Mouse (Mus musculus) layer of hippocampus, adult 18-20 months (tissue): Measurements from ENCODE around the gene Hdac5. TPM values are rescaled to one million over a fixed set of nuclear protein-coding genes. Genes with fewer than 3 reads are reported as not detected.

ENCODE experiments used
- DNase-seq, 2 experiments: peaks; one replicate each; pipeline ENCODE4 v3.0.0; 2022; ENCODE audit warnings: low spot score in 2 of 2
- long read RNA-seq: library from polyadenylated mRNA; stranded (forward); transcript quantifications from one replicate; pipeline ENCODE4 v2.0.0, GENCODE M21; 2021
- total RNA-seq, 2 experiments: library from RNA; stranded (reverse); gene quantifications; 2 replicates each; pipeline ENCODE4 v1.2.3; 2021

Hdac5 gene
- 100 to 1,000 TPM; 258 to 266 TPM for total RNA-seq
- long read RNA-seq, transcript Hdac5-204 (27 exons, 3,788 nt) = major isoform, 12 of 122 reads
- long read RNA-seq, transcript Hdac5-205 (28 exons, 3,872 nt) = minor isoform, 6 of 122 reads
- long read RNA-seq, partial matches to known transcripts = 25 of 122 reads
- long read RNA-seq, other reads (novel, unspliced or antisense) = 78 of 122 reads

- DNase-seq = peak; percentile 96 to 99
These were observed at the start of gene Hdac5 for GRCm38 (mm10) chr11:102230006-102230741. Gene Hdac5, minus strand, starts transcription at chr11:102230166.

GRCm38 (mm10) chr11:102279595-102279994 is 49.6 kb upstream of the Hdac5 start:
- no peak for DNase-seq

GRCm38 (mm10) chr11:102277754-102278153 is 47.8 kb upstream of the Hdac5 start:
- no peak for DNase-seq

GRCm38 (mm10) chr11:102276411-102276915 is 46.5 kb upstream of the Hdac5 start:
- no peak for DNase-seq

- DNase-seq = no peak
These were observed 38.7 kb upstream of the Hdac5 start, which contains the start of gene Asb16 for GRCm38 (mm10) chr11:102268520-102269244. Gene Asb16, plus strand, starts transcription at chr11:102268743.

GRCm38 (mm10) chr11:102267480-102267879 is 37.5 kb upstream of the Hdac5 start:
- peak; percentile 50 to 81 for DNase-seq

DNA sequence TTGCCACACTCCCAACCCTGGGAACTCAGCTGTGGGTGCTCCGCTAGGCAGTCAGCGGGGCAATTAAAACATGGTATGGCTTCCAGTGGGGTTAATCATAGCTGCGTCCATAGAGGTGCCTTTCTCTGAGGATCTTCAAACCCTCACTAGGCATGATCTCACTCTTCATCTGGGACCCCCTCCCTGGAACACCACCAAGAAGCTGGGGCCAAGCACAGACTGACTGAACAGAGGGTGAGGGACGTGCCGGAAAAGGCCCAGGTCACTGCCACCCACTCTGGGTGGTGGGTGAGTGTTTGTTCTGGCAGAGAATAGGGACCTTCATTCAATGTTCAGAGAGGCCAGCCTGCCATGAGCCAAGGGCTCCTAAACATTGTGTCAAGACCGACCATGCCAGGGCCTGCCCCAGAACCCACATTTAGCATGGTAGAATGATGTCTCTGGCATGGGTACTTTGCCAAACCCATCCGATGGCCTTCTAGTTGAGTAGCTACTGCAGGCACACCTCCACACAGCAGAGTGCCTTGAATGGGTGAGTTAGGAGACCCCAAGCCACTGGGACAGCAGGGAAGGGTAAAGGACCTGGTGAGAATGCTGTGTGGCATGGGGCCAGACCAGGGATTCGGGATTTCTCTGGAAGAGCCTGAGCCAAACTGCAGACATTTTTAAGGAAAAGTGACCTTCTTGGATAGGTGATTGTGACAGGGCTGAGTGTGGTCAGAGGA is 36.8 kb upstream of the Hdac5 start:
- DNase-seq = no peak

DNA sequence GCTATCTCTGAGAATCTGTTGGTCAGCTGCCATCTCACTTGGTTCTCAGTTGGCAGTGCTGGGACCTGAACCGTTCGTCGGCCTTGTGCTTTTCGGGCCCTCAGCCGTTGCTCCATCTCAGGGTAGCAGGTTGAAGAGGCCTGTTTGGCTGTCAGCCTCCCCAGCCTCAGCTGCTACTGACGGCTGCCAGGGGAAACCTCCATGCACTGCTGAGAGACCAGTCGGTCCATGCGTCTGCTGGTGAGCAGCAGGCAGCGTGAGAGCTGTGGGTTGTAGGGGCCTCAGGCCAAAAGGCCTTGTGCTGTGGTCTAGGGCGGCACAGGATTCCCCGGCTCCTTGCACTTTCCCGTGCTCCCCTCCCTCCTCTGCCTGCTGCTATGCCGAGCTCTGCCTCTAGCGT is 35.9 kb upstream of the Hdac5 start:
- no peak for DNase-seq

GRCm38 (mm10) chr11:102263211-102263610 is 33.2 kb upstream of the Hdac5 start:
- no peak for DNase-seq

GRCm38 (mm10) chr11:102258521-102258920 is 28.6 kb upstream of the Hdac5 start:
- no peak for DNase-seq

DNA sequence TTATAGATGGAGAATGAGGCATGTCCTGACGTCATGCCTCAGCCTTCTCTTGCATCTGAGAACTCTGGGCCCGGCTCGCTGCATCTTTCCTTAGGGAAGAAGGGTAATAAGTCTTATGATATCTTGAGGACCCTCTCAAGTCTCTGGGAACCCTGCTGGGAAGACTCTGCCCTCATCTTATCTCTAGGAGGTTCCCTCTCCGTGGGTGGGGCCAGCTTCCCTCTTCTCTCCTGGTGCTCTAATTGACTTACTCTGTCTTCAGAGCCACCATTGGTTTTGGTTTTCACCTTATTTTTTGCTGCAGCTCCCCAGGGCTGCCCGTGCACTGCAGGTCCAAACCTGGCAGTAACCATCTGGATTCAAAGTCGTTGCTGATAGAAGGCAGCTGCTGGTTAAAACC is 28.1 kb upstream of the Hdac5 start:
- DNase-seq = no peak

- DNase-seq = peak in 1 of 2 experiments; percentile 20
These were observed 27.5 kb upstream of the Hdac5 start for GRCm38 (mm10) chr11:102257514-102257913.

- no peak for DNase-seq
These were observed 19.6 kb upstream of the Hdac5 start for GRCm38 (mm10) chr11:102249351-102250090.

DNA sequence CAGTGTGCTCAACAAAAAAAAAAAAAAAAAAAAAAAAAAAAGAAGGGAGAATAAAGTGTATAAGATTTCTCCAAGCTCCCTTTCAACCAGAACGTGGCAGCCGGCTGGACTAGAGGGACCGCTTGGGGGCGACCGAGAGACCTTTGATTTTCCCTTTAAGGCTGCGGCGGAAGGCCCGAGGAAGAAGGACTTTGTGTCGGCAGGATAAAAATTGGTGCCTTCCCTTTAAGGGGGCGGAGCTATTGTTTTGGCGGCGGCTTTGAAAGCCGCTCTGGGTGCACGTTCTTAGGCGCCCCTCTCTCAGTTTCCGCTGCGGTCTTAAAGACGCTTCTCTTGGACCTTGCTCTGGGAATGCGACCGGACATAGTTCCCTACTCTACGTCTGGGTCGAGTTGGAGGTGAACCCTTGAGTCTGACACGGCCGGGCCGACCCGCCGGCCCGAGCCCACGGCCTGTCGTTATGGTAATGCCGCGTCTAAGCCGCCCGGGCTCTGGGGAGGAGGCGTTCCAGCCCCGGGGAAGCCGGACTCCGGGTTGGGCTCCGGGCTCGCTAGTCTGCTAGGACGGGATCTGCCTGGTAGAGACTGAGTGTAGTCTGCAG is 18.8 kb upstream of the Hdac5 start, which contains the start of gene BC030867:
Gene BC030867, plus strand, starts transcription at position 253 of the 601 bp plus-strand sequence.
- DNase-seq = peak; percentile 79 to 96

GRCm38 (mm10) chr11:102246871-102247270 is 16.9 kb upstream of the Hdac5 start:
- no peak for DNase-seq

DNA sequence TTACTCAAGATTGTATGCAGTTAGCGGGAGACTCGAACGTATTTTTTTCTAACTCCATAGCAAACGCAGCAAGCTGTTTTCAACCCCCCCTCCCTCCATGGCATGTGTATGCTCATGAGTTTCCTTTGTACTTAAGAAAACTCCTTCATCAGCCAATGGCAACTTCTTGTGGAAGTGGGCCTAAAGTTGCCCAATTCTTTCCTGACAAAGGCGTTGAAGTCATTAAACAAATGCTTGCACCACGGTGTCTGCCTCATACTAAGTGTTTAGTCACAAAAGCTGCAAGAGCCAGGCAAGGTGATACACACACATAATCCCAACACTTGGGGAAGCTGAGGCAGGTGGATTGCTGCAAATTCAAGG is 16.3 kb upstream of the Hdac5 start:
- no peak for DNase-seq

- DNase-seq = no peak
These were observed 15.8 kb upstream of the Hdac5 start for GRCm38 (mm10) chr11:102245581-102246272.

DNA sequence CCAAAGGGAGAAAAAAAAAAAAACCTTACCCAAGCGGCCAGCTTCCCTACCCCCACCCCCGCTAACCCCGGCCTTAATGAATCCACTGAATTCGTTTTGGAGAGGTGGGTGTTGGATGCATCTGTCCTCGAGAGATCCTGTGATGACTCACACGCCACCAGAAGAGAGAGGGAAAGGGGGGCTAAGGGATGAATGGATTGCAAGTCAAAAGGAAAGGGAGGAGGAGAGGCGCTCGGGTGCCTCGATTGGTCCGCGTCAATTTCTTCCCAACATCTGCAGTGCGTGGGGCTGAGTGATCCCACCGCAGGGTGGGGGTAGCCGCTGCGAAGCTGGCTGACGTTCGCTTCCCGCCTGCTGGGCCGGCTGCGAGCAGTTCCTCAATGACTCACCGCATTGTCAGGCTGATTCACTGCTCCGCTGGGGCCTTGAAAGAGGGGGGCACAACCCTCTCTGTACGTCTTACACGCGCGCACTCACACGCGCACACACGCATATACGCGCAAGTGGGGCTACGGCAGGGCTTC is 15.0 kb upstream of the Hdac5 start:
- peak; percentile 78 to 83 for DNase-seq

DNA sequence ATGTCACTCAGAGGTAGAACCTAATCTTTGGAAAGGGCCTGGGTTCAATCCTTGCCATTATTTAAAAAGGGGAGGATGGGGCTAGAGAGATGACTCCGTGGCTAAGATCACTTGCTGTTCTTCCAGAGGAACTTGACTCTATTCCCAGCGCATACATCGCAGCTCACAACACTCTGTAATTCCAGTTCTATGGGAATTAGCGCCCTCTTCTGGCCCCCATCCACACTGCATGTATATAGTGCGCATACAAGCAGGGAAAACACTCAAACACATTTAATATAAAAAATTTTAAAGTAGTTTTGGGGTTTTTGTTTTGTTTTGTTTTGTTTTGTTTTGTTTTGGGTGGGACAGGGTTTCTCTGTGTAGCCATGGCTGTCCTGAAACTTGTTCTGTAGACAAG is 11.9 kb upstream of the Hdac5 start:
- DNase-seq = no peak
